Mouse (Mus musculus) mouse embryonic stem cell (cell line): Measurements from ENCODE around the gene Gm28038.

Experiments
- in situ Hi-C, 2 experiments: fragments of 300-500 bp; cut with MboI; formaldehyde crosslinking; loops; 1 replicate in 1 of 2; 3 replicates in 1 of 2; pipeline ENCODE4 v1.14.3; 2019 to 2020; ENCODE audit warnings: low sequenced_read_pairs in 2 of 2, low pct_unique_long_range_greater_than_20kb in 1 of 2, mixed read lengths in 1 of 2; ENCODE audit not compliant: unreplicated experiment in 1 of 2

Gm28038 gene

GRCm38 (mm10) chr2:30253809-30254208 lies 27.0 kb upstream of the Gm28038 start:
- in situ Hi-C loops: no loop called here

GRCm38 (mm10) chr2:30255631-30256395 lies 25.0 kb upstream of the Gm28038 start:
- in situ Hi-C loops: no loop called here

GRCm38 (mm10) chr2:30256616-30257350 lies 24.1 kb upstream of the Gm28038 start:
- in situ Hi-C loops: no loop called here

- in situ Hi-C loops: no loop called here
These were observed 23.0 kb upstream of the Gm28038 start for GRCm38 (mm10) chr2:30257699-30258460.

GRCm38 (mm10) chr2:30258600-30258999 lies 22.2 kb upstream of the Gm28038 start:
- in situ Hi-C loops: no loop called here

- in situ Hi-C loops: no loop called here
These were observed 21.4 kb upstream of the Gm28038 start for GRCm38 (mm10) chr2:30259131-30260064.

GRCm38 (mm10) chr2:30261064-30261736 lies 19.6 kb upstream of the Gm28038 start:
- in situ Hi-C loops: no loop called here

- in situ Hi-C loops: no loop called here
These were observed 18.7 kb upstream of the Gm28038 start for GRCm38 (mm10) chr2:30261921-30262839.

- in situ Hi-C loops: no loop called here
These were observed 17.9 kb upstream of the Gm28038 start for GRCm38 (mm10) chr2:30262840-30263441.

- in situ Hi-C loops: no loop called here
These were observed 17.0 kb upstream of the Gm28038 start for GRCm38 (mm10) chr2:30263811-30264210.

GRCm38 (mm10) chr2:30264671-30265519 lies 15.9 kb upstream of the Gm28038 start:
- in situ Hi-C loops: no loop called here

GRCm38 (mm10) chr2:30265767-30266253 lies 15.0 kb upstream of the Gm28038 start, which contains the start of gene Phyhd1:
Gene Phyhd1 (plus strand): TSS chr2:30266203.
- in situ Hi-C loops: no loop called here

GRCm38 (mm10) chr2:30266392-30266941 lies 14.4 kb upstream of the Gm28038 start:
- in situ Hi-C loops: no loop called here

GRCm38 (mm10) chr2:30267466-30267865 lies 13.4 kb upstream of the Gm28038 start:
- in situ Hi-C loops: no loop called here

- in situ Hi-C loops: no loop called here
These were observed 12.5 kb upstream of the Gm28038 start for GRCm38 (mm10) chr2:30268371-30268770.
